Mouse (Mus musculus) liver, embryonic 13.5 days (tissue): Measurements from ENCODE around the gene Tpp1. TPM values are rescaled to one million over a fixed set of nuclear protein-coding genes. Genes with fewer than 3 reads are reported as not detected.
A peak's percentile ranks its signal among the peaks of the same experiment; 100 is the strongest.

Experiments
- ATAC-seq: fragments of 200-750 bp; cut with Nextera tagmentation; 2 replicates; pipeline ENCODE4 v1.8.0; 2017; ENCODE audit warnings: low read depth, mild to moderate bottlenecking, moderate number of reproducible peaks, moderate library complexity
- DNase-seq: peaks from one replicate; pipeline ENCODE4 v3.0.0; 2022
- H3K27ac ChIP-seq: fragments of 300-500 bp; sonication (generic); 2 replicates; pipeline ENCODE4 v1.5.1; 2015; ENCODE audit warnings: moderate library complexity, mild to moderate bottlenecking, inconsistent platforms
- H3K27me3 ChIP-seq: fragments of 300-500 bp; sonication (generic); 2 replicates; pipeline ENCODE4 v1.6.1; 2015; ENCODE audit warnings: mild to moderate bottlenecking, inconsistent platforms
- H3K36me3 ChIP-seq: fragments of 300-500 bp; sonication (generic); 2 replicates; pipeline ENCODE4 v1.6.1; 2015; ENCODE audit warnings: mild to moderate bottlenecking, inconsistent platforms
- H3K4me1 ChIP-seq: fragments of 300-500 bp; sonication (generic); replicated peaks from 2 replicates; pipeline ENCODE4 v1.6.1; 2015; ENCODE audit warnings: inconsistent platforms
- H3K4me2 ChIP-seq: fragments of 300-500 bp; sonication (generic); 2 replicates; pipeline ENCODE4 v1.6.1; 2015; ENCODE audit warnings: inconsistent platforms, mild to moderate bottlenecking, moderate library complexity
- H3K4me3 ChIP-seq: fragments of 300-500 bp; sonication (generic); replicated peaks from 2 replicates; pipeline ENCODE4 v1.5.1; 2015; ENCODE audit warnings: mild to moderate bottlenecking, inconsistent platforms
- H3K9ac ChIP-seq: fragments of 300-500 bp; sonication (generic); 2 replicates; pipeline ENCODE4 v1.6.1; 2015; ENCODE audit warnings: mild to moderate bottlenecking, inconsistent platforms
- H3K9me3 ChIP-seq: fragments of 300-500 bp; sonication (generic); replicated peaks from 2 replicates; pipeline ENCODE4 v1.6.1; 2016; ENCODE audit warnings: inconsistent platforms
- WGBS: fragments of 180-500 bp; shearing (Covaris S2); methylation state at CpG from one replicate; pipeline ENCODE4 v1.1.7; 2015; ENCODE audit not compliant: insufficient replicate concordance; 5-methylcytosine and 5-hydroxymethylcytosine counted together
- polyA plus RNA-seq: library from polyadenylated mRNA; unstranded; fragments of >200 nt; fragmentation: Nextera tagmentation; extraction: Ambion mirVana; gene quantifications from 2 replicates; pipeline ENCODE4 v1.2.1, GENCODE M21; 2015

Tpp1 gene
- polyA plus RNA-seq, 1 experiment from 2014 or later = 51.2 TPM

GRCm38 (mm10) chr7:105726144-105726979 lies 25.7 kb downstream of the Tpp1 start:
- Histone ChIP-seq H3K4me2 (no peak overlapping the region), H3K27me3 (no peaks in the 10 kb centered on the region), H3K27ac (no peak overlapping the region), H3K4me3 (no peak overlapping the region), H3K36me3 (peaks cover 27% of the 10 kb centered on the region), H3K9ac (no peak overlapping the region), H3K9me3 (no peaks in the 10 kb centered on the region), H3K4me1 (no peaks in the 10 kb centered on the region)
- DNase-seq (peak; percentile 29), ATAC-seq (peak; percentile 76)
- 71% methylated on average over 4 of the region's 4 CpGs for WGBS

GRCm38 (mm10) chr7:105721916-105722315 lies 30.1 kb downstream of the Tpp1 start:
- no peak overlapping the region for H3K9ac ChIP-seq
- no peak overlapping the region for H3K4me3 ChIP-seq
- H3K27ac ChIP-seq = no peak overlapping the region
- H3K36me3 ChIP-seq = no peaks in the 10 kb centered on the region
- no peak overlapping the region for H3K4me2 ChIP-seq
- DNase-seq (no peak), ATAC-seq (no peak)
- H3K4me1 ChIP-seq = no peaks in the 10 kb centered on the region
- H3K27me3 ChIP-seq = no peaks in the 10 kb centered on the region
- WGBS = 48% methylated on average over 2 of the region's 2 CpGs
- no peaks in the 10 kb centered on the region for H3K9me3 ChIP-seq

GRCm38 (mm10) chr7:105715366-105715765 lies 36.7 kb downstream of the Tpp1 start:
- no peak overlapping the region for H3K27ac ChIP-seq

GRCm38 (mm10) chr7:105708733-105709132 lies 43.3 kb downstream of the Tpp1 start:
- no peak overlapping the region for H3K4me2 ChIP-seq
- H3K4me3 ChIP-seq = no peak overlapping the region
- H3K4me1 ChIP-seq = no peaks in the 10 kb centered on the region
- DNase-seq (no peak), ATAC-seq (peak; percentile 87)
- H3K9ac ChIP-seq = no peak overlapping the region
- no peaks in the 10 kb centered on the region for H3K27me3 ChIP-seq
- WGBS = 62% methylated on average over 5 of the region's 5 CpGs
- no peaks in the 10 kb centered on the region for H3K36me3 ChIP-seq
- H3K9me3 ChIP-seq = no peaks in the 10 kb centered on the region
- H3K27ac ChIP-seq = no peak overlapping the region

More at GRCm38 (mm10) chr7:105715366-105715765, 36.7 kb downstream of the Tpp1 start:
- Histone ChIP-seq H3K36me3 (no peaks in the 10 kb centered on the region), H3K9ac (no peak overlapping the region), H3K4me2 (no peak overlapping the region), H3K9me3 (no peaks in the 10 kb centered on the region), H3K4me3 (no peak overlapping the region), H3K27me3 (no peaks in the 10 kb centered on the region), H3K4me1 (no peaks in the 10 kb centered on the region)
- 48% methylated on average over 3 of the region's 3 CpGs for WGBS
- no peak for ATAC-seq
- DNase-seq = no peak

- no peak overlapping the region for H3K4me2 ChIP-seq
- H3K4me1 ChIP-seq = no peaks in the 10 kb centered on the region
- DNase-seq = no peak
- no peak overlapping the region for H3K9ac ChIP-seq
- ATAC-seq = no peak
- H3K36me3 ChIP-seq = no peaks in the 10 kb centered on the region
- H3K27me3 ChIP-seq = no peaks in the 10 kb centered on the region
- no peaks in the 10 kb centered on the region for H3K9me3 ChIP-seq
- 67% methylated on average over 4 of the region's 4 CpGs for WGBS
- no peak overlapping the region for H3K4me3 ChIP-seq
- no peak overlapping the region for H3K27ac ChIP-seq
These were observed 48.2 kb downstream of the Tpp1 start for GRCm38 (mm10) chr7:105703816-105704215.

GRCm38 (mm10) chr7:105703184-105703583 lies 48.9 kb downstream of the Tpp1 start:
- WGBS = 74% methylated on average over 16 of the region's 16 CpGs
- ATAC-seq = no peak
- no peaks in the 10 kb centered on the region for H3K27me3 ChIP-seq

More at GRCm38 (mm10) chr7:105703184-105703583, 48.9 kb downstream of the Tpp1 start:
- no peak overlapping the region for H3K4me2 ChIP-seq
- no peak overlapping the region for H3K4me3 ChIP-seq
- no peaks in the 10 kb centered on the region for H3K36me3 ChIP-seq
- no peaks in the 10 kb centered on the region for H3K9me3 ChIP-seq
- DNase-seq = no peak
- no peak overlapping the region for H3K27ac ChIP-seq
- H3K4me1 ChIP-seq = no peaks in the 10 kb centered on the region
- no peak overlapping the region for H3K9ac ChIP-seq

Other genes starting within 250 kb of the Tpp1 start
- gene Smpd1, start 197.9 kb downstream of the Tpp1 start, polyA plus RNA-seq = 22.8 and 25.6 TPM in 2 replicates
- 4.1 TPM in 2 replicates for gene Apbb1, start 170.6 kb downstream of the Tpp1 start, polyA plus RNA-seq
- 144 and 154 TPM in 2 replicates for gene Hpx, start 152.1 kb downstream of the Tpp1 start, polyA plus RNA-seq
- 3.7 and 3.8 TPM in 2 replicates for gene Trim3, start 118.7 kb downstream of the Tpp1 start, polyA plus RNA-seq
- gene Timm10b, start 112.2 kb downstream of the Tpp1 start, polyA plus RNA-seq = 131 and 135 TPM in 2 replicates
- gene Arfip2, start 111.8 kb downstream of the Tpp1 start, polyA plus RNA-seq = 15.7 and 19.7 TPM in 2 replicates
- 6.2 and 34.2 TPM in 2 replicates for gene Gm45799, start 111.7 kb downstream of the Tpp1 start, polyA plus RNA-seq
- gene Dnhd1, start 101.4 kb downstream of the Tpp1 start, polyA plus RNA-seq = 0.06 and 0.12 TPM in 2 replicates
- 125 and 138 TPM in 2 replicates for gene Ilk, start 15.6 kb downstream of the Tpp1 start, polyA plus RNA-seq
- 25.2 and 27.4 TPM in 2 replicates for gene Rrp8, start 14.8 kb downstream of the Tpp1 start, polyA plus RNA-seq
- 130 and 158 TPM in 2 replicates for gene Taf10, start 7.9 kb downstream of the Tpp1 start, polyA plus RNA-seq
- 0.73 and 0.74 TPM in 2 replicates for gene Dchs1, start 35.4 kb upstream of the Tpp1 start, polyA plus RNA-seq
- gene Mrpl17, start 58.9 kb upstream of the Tpp1 start, polyA plus RNA-seq = 302 and 319 TPM in 2 replicates
- 0.29 and 0.68 TPM in 2 replicates for gene Gm4070, start 201.7 kb upstream of the Tpp1 start, polyA plus RNA-seq